Mouse (Mus musculus) NIH3T3 (cell line): ENCODE measurements around the gene Fam129a.
"Not testable (repeated sequence)": the region's sequence is repeated elsewhere in the genome, so short reads cannot be mapped to it uniquely, and the experiment has no call there.

Source experiments
- DNase-seq: peaks from one replicate; pipeline ENCODE4 v3.0.0-alpha.2; 2012; ENCODE audit warnings: low read depth

The Fam129a gene

GRCm38 (mm10) chr1:151584182-151584471 is 13.1 kb downstream of the Fam129a start:
- no peak for DNase-seq

- no peak for DNase-seq
These were observed 13.7 kb downstream of the Fam129a start for GRCm38 (mm10) chr1:151584565-151585216.

- no peak for DNase-seq
These were observed 14.7 kb downstream of the Fam129a start for GRCm38 (mm10) chr1:151585647-151586046.

- DNase-seq = no peak
These were observed 21.4 kb downstream of the Fam129a start for GRCm38 (mm10) chr1:151592085-151593017.

- no peak for DNase-seq
These were observed 23.9 kb downstream of the Fam129a start for GRCm38 (mm10) chr1:151594906-151595305.

GRCm38 (mm10) chr1:151595600-151596299 is 24.8 kb downstream of the Fam129a start:
- DNase-seq = no peak

GRCm38 (mm10) chr1:151596562-151596961 is 25.6 kb downstream of the Fam129a start:
- DNase-seq = no peak

GRCm38 (mm10) chr1:151597677-151598297 is 26.8 kb downstream of the Fam129a start:
- DNase-seq = no peak

- DNase-seq = no peak
These were observed 27.9 kb downstream of the Fam129a start for GRCm38 (mm10) chr1:151598876-151599275.

GRCm38 (mm10) chr1:151604328-151604727 is 33.3 kb downstream of the Fam129a start:
- DNase-seq = no peak

GRCm38 (mm10) chr1:151607957-151608356 is 37.0 kb downstream of the Fam129a start:
- not testable (repeated sequence) for DNase-seq

- DNase-seq = peak; percentile 25
These were observed 39.6 kb downstream of the Fam129a start for GRCm38 (mm10) chr1:151610621-151611020.

- DNase-seq = no peak
These were observed 43.4 kb downstream of the Fam129a start for GRCm38 (mm10) chr1:151614320-151614935.

- DNase-seq = no peak
These were observed 44.6 kb downstream of the Fam129a start for GRCm38 (mm10) chr1:151615625-151616024.

GRCm38 (mm10) chr1:151616555-151617205 is 45.7 kb downstream of the Fam129a start:
- DNase-seq = peak; percentile 81

GRCm38 (mm10) chr1:151618251-151618650 is 47.3 kb downstream of the Fam129a start:
- peak; percentile 58 for DNase-seq

- DNase-seq = no peak
These were observed 48.3 kb downstream of the Fam129a start for GRCm38 (mm10) chr1:151619281-151619711.

GRCm38 (mm10) chr1:151620730-151621129 is 49.7 kb downstream of the Fam129a start:
- no peak for DNase-seq

- DNase-seq = peak; percentile 48
These were observed 53.6 kb downstream of the Fam129a start for GRCm38 (mm10) chr1:151624442-151625226.

GRCm38 (mm10) chr1:151625260-151625659 is 54.3 kb downstream of the Fam129a start:
- peak; percentile 82 for DNase-seq
